Comparison of ENCODE assay signal across 26 mouse cellular contexts in the genomic region with DNA sequence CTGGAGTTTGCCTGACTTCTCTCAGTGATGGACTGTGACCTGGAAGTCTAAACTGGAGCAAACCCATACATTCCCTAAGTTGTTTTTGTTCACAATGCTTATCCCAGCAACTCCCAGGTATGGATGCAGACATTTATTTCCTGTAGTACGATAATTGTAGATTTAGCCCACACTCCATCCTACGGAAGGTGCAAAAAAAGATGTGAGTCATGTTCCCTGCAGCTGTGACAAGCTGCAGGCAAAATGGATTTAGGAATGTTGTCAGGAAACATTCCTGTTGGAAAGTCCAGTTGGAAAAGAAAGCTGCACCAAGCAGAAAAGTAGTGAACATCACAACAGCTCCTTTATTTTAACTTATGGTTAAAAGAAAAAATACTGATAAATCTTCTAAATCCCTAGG. TPM values are rescaled to one million over a fixed set of nuclear protein-coding genes. Genes with fewer than 3 reads are reported as not detected.
A peak's percentile ranks its signal among the peaks of the same experiment; 100 is the strongest.
DNase-seq lines count a peak whose midpoint lies in the region; ATAC-seq and TF ChIP-seq lines count a peak whose summit lies in the region.
"Had no signal": no experiment of that assay in that cellular context is flagged by ENCODE, and none has a peak within 500 bp of the region (broad histone marks: within the 10 kb centered on the region; RNA-seq: fewer than 3 reads in every experiment).

No protein-coding gene starts in this region.

- no peak overlapping the region for H3K4me2 ChIP-seq in hindbrain, embryonic 12.5 days (replicated peaks)
- H3K4me2 ChIP-seq: forebrain, embryonic 13.5 days; heart, embryonic 13.5 days; hindbrain, embryonic 15.5 days had no signal

- no peaks in the 10 kb centered on the region for H3K27me3 ChIP-seq in hindbrain, embryonic 12.5 days
- H3K27me3 ChIP-seq: heart, embryonic 13.5 days; hindbrain, embryonic 15.5 days had no signal

- no peak for TF ChIP-seq CTCF in left cerebral cortex, adult 2 months (IDR thresholded peaks at IDR 0.05)

- DNase-seq in left cerebral cortex, adult 2 months (ENCODE audit: extremely low spot score in 1 of 2, low spot score in 2 of 2), result no peak
- DNase-seq in left cerebral cortex, postnatal 10 days (ENCODE audit: extremely low spot score in 1 of 2, low spot score in 2 of 2), result no peak
- DNase-seq in testis, postnatal 10 days (ENCODE audit: low spot score), result peak; percentile 13
- no peak for DNase-seq in testis, postnatal 14 days (ENCODE audit: low spot score)
- peak; percentile 81 for DNase-seq in telencephalon, adult 2 months (ENCODE audit: low read depth, low spot score)
- DNase-seq: adrenal gland, adult 2 months; adrenal gland, postnatal 25 days; cerebellum, adult 18-20 months; cerebellum, adult 9-10 months; cerebellum, postnatal 14 days; gastrocnemius, postnatal 10 days; gastrocnemius, postnatal 36 days; heart, adult 2 months; heart, postnatal 14 days; heart, postnatal 4 days had no signal

- H3K9ac ChIP-seq in hindbrain, embryonic 12.5 days, result no peak overlapping the region
- H3K9ac ChIP-seq: forebrain, embryonic 13.5 days; heart, embryonic 13.5 days; hindbrain, embryonic 15.5 days had no signal

- intact Hi-C loops in left cerebral cortex, adult 2 months (cut with DNase I), result no loop called here
- intact Hi-C loops in left cerebral cortex, postnatal 10 days (cut with DNase I), result no loop called here

- 0 out of 2 replicates have a peak, but pooled peaks cover 7% of the 10 kb centered on the region for H3K9me3 ChIP-seq in hindbrain, embryonic 12.5 days (replicated peaks)
- H3K9me3 ChIP-seq: forebrain, embryonic 13.5 days had no signal

- H3K4me3 ChIP-seq in left cerebral cortex, adult 2 months, result no peak overlapping the region
- H3K4me3 ChIP-seq in hindbrain, embryonic 12.5 days, result no peak overlapping the region
- H3K4me3 ChIP-seq: forebrain, embryonic 10.5 days; forebrain, embryonic 13.5 days; heart, adult 2 months; heart, embryonic 10.5 days; heart, embryonic 13.5 days; hindbrain, embryonic 15.5 days had no signal

- peak overlapping the region; percentile 51 for H3K27ac ChIP-seq in left cerebral cortex, adult 2 months
- no peak overlapping the region for H3K27ac ChIP-seq in hindbrain, embryonic 12.5 days
- H3K27ac ChIP-seq: forebrain, embryonic 10.5 days; forebrain, embryonic 13.5 days; heart, adult 2 months; heart, embryonic 10.5 days; heart, embryonic 13.5 days; hindbrain, embryonic 15.5 days had no signal

- H3K4me1 ChIP-seq in hindbrain, embryonic 12.5 days, result no peaks in the 10 kb centered on the region
- H3K4me1 ChIP-seq: forebrain, embryonic 13.5 days had no signal

- ATAC-seq in hindbrain, embryonic 12.5 days (ENCODE audit: low FRiP score), result no peak
- ATAC-seq: CD4-positive, CD25-positive, alpha-beta regulatory T cell, adult 4 months; forebrain, embryonic 13.5 days; forebrain, embryonic 16.5 days had no signal

- WGBS in hindbrain, embryonic 12.5 days, result 87% methylated on average over 2 of the region's 2 CpGs

- no peaks in the 10 kb centered on the region for H3K36me3 ChIP-seq in hindbrain, embryonic 12.5 days
- H3K36me3 ChIP-seq: forebrain, embryonic 10.5 days; heart, embryonic 10.5 days; heart, embryonic 13.5 days; hindbrain, embryonic 15.5 days had no signal

RNA-seq across cellular contexts. Expression of a gene that starts 26.9 kb away (rescaled TPM):
- total RNA-seq in left cerebral cortex, adult 2 months (2021), result 1 to 10 TPM; 3.1 to 4.1 TPM
- 1 to 10 TPM; 4.7 to 5.2 TPM for total RNA-seq in left cerebral cortex, postnatal 10 days (2021)
- polyA plus RNA-seq in hindbrain, embryonic 12.5 days (2016; fragmentation: Nextera tagmentation; extraction: Ambion mirVana), result 0.37 and 0.63 TPM in 2 replicates
- total RNA-seq: granulocyte monocyte progenitor cell, adult 5-6 weeks; MEL had no signal
- polyA plus RNA-seq: C2C12 had no signal

Comparison
In these comparisons a context has a peak if more than half of its experiments do, and no peak if none do; other contexts are left out.
1. DNase-seq: peak in testis, postnatal 10 days (single experiment) and telencephalon, adult 2 months (single experiment); none in left cerebral cortex, adult 2 months (0 of 2), left cerebral cortex, postnatal 10 days (0 of 2) and testis, postnatal 14 days (single experiment).